Mouse (Mus musculus): ENCODE data around the gene Gm43720. TPM values are rescaled to one million over a fixed set of nuclear protein-coding genes. Genes with fewer than 3 reads are reported as not detected.

The Gm43720 gene
- total RNA-seq, 2 experiments from 2014 or later = 0.05 TPM; not detected in 1

- intact Hi-C loops (cut with DNase I) = loop anchor here (5.0 kb wide), 1 partner anchor 190 kb away; no protein-coding TSS in a partner anchor
- no peak for DNase-seq
Observed at GRCm38 (mm10) chr5:138262582-138263240, 17.0 kb downstream of the Gm43720 start.

GRCm38 (mm10) chr5:138262001-138262400 lies 17.8 kb downstream of the Gm43720 start:
- no peak for DNase-seq
- intact Hi-C loops (cut with DNase I) = loop anchor here (5.0 kb wide), 1 partner anchor 190 kb away; no protein-coding TSS in a partner anchor

- intact Hi-C loops (cut with DNase I) = loop anchor here (5.0 kb wide), 1 partner anchor 191 kb away; no protein-coding TSS in a partner anchor
- DNase-seq = no peak
Observed at GRCm38 (mm10) chr5:138260834-138261233, 18.9 kb downstream of the Gm43720 start.

GRCm38 (mm10) chr5:138260051-138260450 lies 19.7 kb downstream of the Gm43720 start:
- DNase-seq = no peak
- intact Hi-C loops (cut with DNase I) = loop anchor here (5.0 kb wide), 1 partner anchor 192 kb away; no protein-coding TSS in a partner anchor

GRCm38 (mm10) chr5:138258993-138259392 lies 20.8 kb downstream of the Gm43720 start:
- intact Hi-C loops (cut with DNase I) = loop anchor here (5.0 kb wide), 1 partner anchor 183 kb away; the partner anchor contains the start of gene Zfp157
- DNase-seq = no peak

- intact Hi-C loops (cut with DNase I) = loop anchor here (5.0 kb wide), 1 partner anchor 184 kb away; the partner anchor contains the start of gene Zfp157
- no peak for DNase-seq
Observed at GRCm38 (mm10) chr5:138258542-138258941, 21.2 kb downstream of the Gm43720 start.

GRCm38 (mm10) chr5:138258078-138258477 lies 21.7 kb downstream of the Gm43720 start:
- DNase-seq = no peak
- intact Hi-C loops (cut with DNase I) = loop anchor here (5.0 kb wide), 1 partner anchor 184 kb away; the partner anchor contains the start of gene Zfp157

- intact Hi-C loops (cut with DNase I) = loop anchor here (5.0 kb wide), 1 partner anchor 185 kb away; the partner anchor contains the start of gene Zfp157
- no peak for DNase-seq
Observed at GRCm38 (mm10) chr5:138257585-138257978, 22.2 kb downstream of the Gm43720 start.

GRCm38 (mm10) chr5:138256966-138257584 lies 22.7 kb downstream of the Gm43720 start:
- DNase-seq = no peak
- intact Hi-C loops (cut with DNase I) = loop anchor here (5.0 kb wide), 1 partner anchor 185 kb away; the partner anchor contains the start of gene Zfp157

GRCm38 (mm10) chr5:138256094-138256467 lies 23.7 kb downstream of the Gm43720 start:
- no peak for DNase-seq
- intact Hi-C loops (cut with DNase I) = loop anchor here (5.0 kb wide), 1 partner anchor 186 kb away; the partner anchor contains the start of gene Zfp157

GRCm38 (mm10) chr5:138255353-138256093 lies 24.2 kb downstream of the Gm43720 start, which contains the start of gene Lamtor4:
Gene Lamtor4 (plus strand): TSS chr5:138255482.
- DNase-seq = peak; percentile 88 to 91
- intact Hi-C loops (cut with DNase I) = loop anchor here (5.0 kb wide), 1 partner anchor 187 kb away; the partner anchor contains the start of gene Zfp157

GRCm38 (mm10) chr5:138253061-138253460 lies 26.7 kb downstream of the Gm43720 start:
- intact Hi-C loops (cut with DNase I) = no loop called here

GRCm38 (mm10) chr5:138251144-138251543 lies 28.6 kb downstream of the Gm43720 start:
- DNase-seq = no peak
- intact Hi-C loops (cut with DNase I) = loop anchor here (2.0 kb wide), 1 partner anchor 50 kb away; no protein-coding TSS in a partner anchor

More at GRCm38 (mm10) chr5:138253061-138253460, 26.7 kb downstream of the Gm43720 start:
- no peak for DNase-seq

GRCm38 (mm10) chr5:138241511-138241910 lies 38.2 kb downstream of the Gm43720 start:
- DNase-seq = no peak
- intact Hi-C loops (cut with DNase I) = no loop called here

GRCm38 (mm10) chr5:138234224-138234623 lies 45.5 kb downstream of the Gm43720 start:
- intact Hi-C loops (cut with DNase I) = no loop called here
- DNase-seq = no peak

GRCm38 (mm10) chr5:138233778-138234177 lies 46.0 kb downstream of the Gm43720 start:
- no peak for DNase-seq
- intact Hi-C loops (cut with DNase I) = no loop called here

GRCm38 (mm10) chr5:138229511-138229910 lies 50.2 kb downstream of the Gm43720 start:
- intact Hi-C loops (cut with DNase I) = no loop called here
- no peak for DNase-seq

- intact Hi-C loops (cut with DNase I) = no loop called here
- peak in 1 of 2 experiments; percentile 36 for DNase-seq
Observed at GRCm38 (mm10) chr5:138228026-138228425, 51.7 kb downstream of the Gm43720 start.

GRCm38 (mm10) chr5:138227367-138227766 lies 52.4 kb downstream of the Gm43720 start:
- no peak for DNase-seq

GRCm38 (mm10) chr5:138226491-138226890 lies 53.3 kb downstream of the Gm43720 start:
- intact Hi-C loops (cut with DNase I) = no loop called here
- no peak for DNase-seq

More at GRCm38 (mm10) chr5:138227367-138227766, 52.4 kb downstream of the Gm43720 start:
- intact Hi-C loops (cut with DNase I) = no loop called here
